Mouse (Mus musculus) urinary bladder, postnatal 25 days (tissue): ENCODE data around the gene Dpysl5.
"Not testable (repeated sequence)": the region's sequence is repeated elsewhere in the genome, so short reads cannot be mapped to it uniquely, and the experiment has no call there.

ENCODE experiments used
- DNase-seq: peaks from one replicate; pipeline ENCODE4 v3.0.0; 2022; ENCODE audit warnings: low spot score

Dpysl5 gene

DNA sequence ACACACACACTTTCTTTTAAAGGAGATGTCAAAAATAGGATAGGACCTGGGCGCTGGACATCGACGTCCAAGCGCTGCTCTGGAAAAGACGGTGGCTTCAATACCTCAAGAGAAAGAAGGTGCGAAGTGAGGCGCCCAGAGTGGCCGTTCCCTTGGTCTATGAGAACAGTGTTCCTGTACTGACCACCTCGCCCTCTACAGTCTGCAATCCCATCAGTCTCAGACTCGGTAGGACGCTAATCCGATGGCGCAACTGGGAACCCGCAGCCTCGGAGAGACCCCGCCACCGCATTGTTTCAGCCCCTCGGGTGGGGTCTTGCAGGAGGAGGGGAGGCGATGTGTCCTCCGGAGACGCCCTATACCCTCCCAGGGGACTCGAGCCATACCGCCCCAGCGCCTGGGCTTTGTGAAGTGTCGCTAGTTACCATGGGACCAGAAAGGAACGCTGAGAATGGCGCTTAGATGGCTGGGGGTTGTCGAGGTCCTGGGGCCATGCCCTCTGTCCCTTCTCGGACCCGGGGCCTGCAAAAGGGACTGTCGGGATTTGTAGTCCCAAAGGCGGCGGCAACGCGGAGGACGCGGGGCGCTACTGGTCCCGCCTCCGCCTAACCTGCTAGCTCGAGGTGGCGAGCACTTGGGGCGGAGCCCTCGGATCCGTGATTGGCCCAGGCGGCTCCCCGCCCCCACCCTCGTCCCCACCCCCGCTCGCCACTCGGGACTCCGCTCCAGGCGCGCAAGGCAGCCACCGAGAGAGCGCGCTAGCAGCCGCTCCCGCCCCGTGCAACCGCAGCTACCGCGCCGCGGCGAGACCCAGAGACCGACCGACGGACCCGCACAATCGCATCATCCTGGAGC lies at the start of gene Dpysl5:
Gene Dpysl5 (plus strand): TSS at position 418 of the 855 bp plus-strand sequence.
- DNase-seq: peak; percentile 41

DNA sequence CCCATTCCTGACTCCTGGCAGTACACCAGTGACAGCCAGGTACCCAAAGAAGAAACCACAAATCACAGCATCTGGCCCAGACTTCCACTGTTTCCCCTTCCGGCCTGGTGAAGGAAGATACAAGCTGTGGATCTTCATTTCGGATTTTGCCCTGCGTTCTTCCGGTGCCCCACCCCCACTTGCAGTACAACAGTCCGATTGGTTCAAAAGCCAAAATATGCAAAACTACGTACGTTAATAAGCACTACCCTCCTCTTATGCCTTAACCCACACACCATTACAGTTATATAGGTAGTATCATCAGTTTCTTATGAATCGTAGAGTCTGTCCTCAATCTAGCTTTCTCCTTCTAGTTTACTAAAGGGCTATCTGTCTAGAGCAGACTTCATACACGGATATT lies 46.0 kb upstream of the Dpysl5 start:
- DNase-seq: no peak

DNA sequence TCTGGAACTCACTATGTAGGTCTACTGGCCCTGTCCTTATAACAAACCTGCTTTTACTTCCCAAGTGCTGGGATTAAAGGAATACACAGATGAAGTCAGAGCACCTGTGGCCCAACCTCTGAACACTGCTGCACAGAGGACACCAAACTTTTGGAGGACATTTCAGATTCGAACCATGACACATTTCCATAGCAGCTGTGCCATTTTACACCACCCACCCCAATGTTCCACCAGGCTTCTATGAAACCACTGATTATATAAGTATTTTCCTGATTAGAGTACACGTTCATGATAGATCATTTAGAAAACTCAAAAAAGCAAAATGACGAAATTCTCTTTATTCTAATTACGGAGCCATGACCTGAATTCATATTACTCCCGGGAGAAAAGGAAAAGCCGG lies 45.4 kb upstream of the Dpysl5 start:
- DNase-seq: no peak

DNA sequence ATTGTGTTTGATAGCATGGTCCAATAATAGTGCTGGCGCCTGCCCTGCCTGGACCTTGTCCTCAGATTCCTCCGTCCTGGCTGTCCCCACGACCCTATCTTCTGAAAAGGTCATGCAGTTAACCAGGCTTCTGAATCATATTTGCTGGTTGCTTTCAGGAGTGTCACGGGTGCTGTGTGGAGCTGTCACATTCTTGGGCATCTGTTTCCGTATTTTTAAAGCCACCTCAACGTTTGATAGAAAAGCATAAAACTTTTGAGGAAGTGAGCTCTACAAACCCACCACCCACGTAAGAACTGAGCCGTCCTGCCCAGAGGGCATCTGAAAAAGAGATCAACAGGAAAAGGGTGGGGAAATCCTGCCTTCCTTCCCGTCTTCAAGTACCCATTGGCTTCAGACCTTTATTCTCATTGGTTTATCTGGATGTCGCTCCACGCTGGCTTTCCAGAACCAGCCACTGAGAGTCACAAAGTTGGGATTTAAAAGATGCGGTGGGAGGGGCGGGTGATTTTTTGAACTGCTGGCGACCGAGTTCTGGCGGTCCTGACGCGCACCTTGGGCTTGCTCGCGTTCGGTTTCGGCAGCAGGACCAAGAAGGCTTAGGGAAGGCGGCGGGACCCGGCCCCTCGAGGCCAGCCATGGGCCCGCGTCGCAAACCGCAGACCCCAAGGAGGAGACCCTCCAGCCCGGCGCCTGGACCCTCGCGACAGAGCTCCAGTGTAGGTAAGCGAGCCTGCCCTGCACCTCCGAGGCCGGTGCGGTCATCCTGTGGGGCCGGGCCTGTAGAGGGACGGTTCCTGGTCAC lies 44.8 kb upstream of the Dpysl5 start, which contains the start of gene Cenpa:
Gene Cenpa (plus strand): TSS at position 387 of the 805 bp plus-strand sequence.
- DNase-seq: peak; percentile 70

DNA sequence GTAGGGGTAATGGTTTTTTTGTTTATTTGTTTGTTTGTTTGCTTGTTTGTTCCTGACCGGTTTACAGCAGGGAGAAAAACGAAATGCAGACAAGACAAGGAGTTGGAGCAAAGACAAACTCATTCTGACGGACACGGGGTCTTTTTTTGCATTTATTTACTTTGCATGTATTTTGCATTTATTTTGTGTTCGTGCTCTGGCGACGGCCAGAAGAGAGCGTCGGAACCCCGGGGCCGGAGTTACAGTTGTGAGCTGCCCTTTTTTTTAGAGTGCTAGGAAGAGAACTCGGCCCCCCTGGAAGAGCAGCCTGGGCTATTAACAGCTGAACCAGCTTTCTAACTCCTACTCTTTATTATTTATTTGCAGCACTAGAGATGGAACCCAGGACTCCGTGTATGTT lies 44.1 kb upstream of the Dpysl5 start:
- DNase-seq: no peak

DNA sequence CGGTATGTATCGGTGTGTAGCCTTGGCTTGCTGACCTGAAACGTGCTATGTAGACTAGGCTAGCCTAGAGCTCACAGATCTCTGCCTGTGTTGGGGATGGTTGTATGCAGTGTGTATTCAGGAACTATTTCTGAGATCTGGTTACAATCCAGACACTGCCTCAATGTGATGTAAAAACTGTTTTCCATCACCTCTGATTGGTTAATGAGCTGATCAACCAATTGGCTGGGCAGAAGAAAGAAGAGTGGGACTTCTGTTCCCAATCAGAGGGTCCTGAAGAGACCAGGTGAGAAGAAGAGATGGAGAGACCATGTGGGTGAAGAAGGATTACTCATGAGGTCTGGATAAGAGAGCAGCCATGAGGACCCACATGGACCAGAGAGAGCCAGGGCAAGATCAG lies 43.7 kb upstream of the Dpysl5 start:
- DNase-seq: no peak

DNA sequence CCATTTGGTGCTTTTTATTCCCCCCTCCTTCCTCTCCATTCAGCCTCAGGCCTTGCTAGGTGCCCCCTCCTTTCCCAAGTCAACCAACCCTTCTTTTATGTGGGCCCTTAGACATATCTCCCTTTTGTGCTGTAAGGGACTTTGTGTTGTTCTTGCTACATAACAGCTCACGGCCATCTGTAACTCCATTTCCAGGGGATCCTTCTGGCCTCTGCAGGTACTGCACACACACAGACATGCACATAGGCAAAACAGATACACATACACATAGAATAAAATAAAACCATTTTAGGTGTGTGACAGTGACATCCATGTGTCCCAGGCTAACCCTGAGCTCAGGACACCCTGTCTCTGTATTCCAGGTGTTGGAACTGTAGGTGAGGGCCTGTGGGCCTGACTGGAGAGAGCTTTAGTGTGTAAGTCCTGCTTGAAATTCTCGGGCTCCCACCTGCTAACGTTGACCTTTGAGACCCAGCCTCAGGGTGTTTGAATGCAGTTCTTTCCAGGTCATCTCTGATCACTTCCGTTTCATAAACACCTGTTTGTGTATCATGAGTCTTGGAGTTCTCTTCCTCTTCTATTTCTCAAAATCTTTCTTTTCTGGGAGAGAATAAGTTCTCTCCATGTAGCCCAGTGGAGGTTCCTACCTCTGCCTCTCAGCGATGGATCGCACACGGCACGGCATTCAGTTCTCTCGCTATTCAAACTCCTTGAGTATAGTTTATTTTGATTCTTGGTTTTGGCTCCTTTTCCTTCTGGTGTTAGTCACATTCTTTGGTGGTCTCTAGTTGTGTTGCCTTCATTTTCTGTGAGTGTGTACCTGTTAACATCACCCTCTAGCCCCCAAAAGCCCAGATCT lies 42.5 kb upstream of the Dpysl5 start:
- DNase-seq: no peak

DNA sequence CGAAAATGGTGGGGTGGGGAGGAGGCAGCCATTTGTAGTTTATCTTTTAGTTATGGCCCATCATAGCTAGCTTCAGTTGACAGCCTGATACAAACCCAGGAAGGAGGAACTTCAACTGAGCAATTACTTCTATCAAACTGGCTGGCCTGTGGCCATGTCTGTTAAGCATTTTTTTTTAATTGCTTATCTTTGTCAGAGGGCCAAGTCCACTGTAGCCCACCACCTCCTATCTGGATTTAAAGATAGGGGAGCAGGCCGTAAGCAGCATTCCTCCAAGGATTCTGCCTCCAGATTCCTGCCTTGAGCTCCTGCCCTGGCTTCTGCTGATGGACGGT lies 41.9 kb upstream of the Dpysl5 start:
- no peak for DNase-seq

DNA sequence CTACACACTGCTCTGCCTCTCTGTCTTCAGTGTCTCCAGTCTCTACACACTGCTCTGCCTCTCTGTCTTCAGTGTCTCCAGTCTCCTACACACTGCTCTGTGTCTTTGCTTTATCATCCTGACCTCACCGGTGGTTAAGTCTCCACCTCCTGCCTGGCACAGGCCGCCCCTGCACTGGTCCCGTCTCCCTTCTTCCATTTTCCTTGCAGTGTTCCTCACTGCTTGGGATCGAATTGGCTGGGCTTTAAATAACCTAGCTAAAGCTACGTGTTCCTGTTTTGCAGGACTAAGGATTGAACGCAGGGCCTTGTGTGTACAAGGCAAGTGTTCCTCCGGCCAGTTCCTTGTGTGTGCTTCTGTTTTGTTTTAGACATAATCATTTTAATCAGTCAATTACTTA lies 41.3 kb upstream of the Dpysl5 start:
- DNase-seq: no peak

DNA sequence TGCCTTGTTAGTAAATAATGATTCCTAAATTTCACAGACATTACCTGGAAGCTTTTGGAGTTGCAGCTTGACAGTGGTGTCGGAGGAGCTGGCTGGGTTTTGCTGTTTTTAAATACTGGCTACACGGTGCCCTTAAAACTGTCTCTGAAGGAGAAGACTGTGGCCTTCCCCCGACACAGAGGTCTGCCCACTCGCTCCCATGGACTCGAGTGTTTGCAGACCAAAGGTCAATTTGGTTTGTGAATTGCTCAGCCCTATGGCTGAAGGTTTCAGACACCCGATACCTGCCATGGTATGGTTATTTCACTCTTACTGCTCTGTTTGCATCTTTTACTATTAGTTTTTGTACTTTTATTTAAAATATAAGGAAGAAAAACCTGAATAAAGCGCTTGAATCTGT lies 37.4 kb upstream of the Dpysl5 start:
- DNase-seq: no peak

DNA sequence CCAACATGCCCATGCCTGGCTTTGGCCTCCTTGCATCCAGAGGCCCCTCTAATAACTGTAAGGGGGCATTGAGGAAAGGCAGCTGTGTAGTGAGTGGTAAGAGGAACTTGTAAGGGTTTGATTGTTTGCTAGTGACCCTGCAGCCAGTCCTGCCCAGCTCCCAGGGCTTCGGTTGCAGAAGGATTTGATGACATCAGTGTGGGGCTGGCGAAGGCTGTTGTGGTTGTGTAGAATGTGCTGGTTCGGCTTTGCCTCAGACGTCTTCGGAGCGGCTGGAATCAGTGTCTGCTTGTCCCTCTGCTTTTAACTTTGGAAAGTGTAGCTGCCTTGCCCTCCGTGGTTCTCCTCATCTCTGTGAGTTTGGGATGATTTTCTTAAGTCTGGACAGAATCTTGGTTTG lies 34.6 kb upstream of the Dpysl5 start:
- DNase-seq: no peak

DNA sequence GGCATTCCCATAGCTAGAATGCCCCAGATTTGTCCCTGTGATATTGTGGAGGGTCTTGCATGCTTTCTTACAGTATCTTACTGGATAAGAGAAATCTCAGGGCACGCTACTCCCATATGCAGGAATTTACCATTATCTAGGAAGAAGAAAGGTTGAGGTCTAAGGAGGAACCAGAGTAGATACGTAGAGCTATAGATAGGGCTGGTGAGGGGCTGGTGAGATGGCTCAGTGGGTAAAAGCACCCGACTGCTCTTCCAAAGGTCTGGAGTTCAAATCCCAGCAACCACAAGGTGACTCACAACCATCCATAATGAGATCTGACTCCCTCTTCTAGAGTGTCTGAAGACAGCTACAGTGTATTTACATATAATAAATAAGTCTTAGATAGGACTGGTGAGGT lies 33.3 kb upstream of the Dpysl5 start:
- not testable (repeated sequence) for DNase-seq

DNA sequence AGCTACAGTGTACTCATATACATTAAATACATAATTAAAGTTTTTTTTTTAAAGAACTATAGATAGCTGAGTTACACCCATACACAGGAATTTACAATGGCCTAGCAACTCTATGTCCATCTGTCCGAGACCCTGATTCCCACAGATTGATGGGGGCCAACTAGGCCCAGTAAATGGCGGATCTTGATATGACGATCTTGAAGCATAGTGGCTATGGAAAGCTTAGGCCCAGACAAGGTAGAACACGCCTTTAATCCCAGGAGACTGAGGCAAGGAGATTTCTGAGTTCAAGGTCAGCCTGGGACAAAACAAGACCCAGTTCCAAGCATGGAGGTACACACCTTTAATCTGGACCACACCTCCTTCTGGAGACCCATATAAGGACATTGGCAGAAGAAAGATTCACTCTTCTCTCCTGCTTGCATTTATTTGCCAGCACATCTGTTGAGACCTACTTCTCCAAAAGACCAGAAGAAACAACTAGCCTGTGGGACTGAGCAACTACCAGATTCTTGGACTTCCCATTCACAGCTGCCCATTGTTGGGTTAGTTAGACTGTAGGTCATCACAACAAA lies 32.6 kb upstream of the Dpysl5 start:
- no peak for DNase-seq

DNA sequence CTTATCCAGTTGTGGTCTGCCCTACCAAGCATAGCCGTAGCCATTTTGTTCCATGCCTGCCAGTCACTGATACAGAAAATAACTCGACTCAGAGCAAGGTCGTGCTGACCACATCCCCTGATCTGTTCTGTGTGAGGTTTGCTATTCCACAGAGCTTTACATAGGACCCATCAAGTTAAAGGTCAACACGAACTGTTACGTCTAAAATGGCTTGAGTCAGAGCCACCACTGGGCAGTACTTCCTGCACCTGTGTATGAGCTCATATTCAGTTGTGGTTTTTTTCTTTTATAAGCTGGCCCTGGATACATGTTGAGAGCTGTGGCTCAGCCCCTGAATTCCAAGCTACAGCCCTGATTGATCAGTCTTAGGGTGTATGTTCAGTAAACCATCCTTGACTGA lies 31.8 kb upstream of the Dpysl5 start:
- no peak for DNase-seq

DNA sequence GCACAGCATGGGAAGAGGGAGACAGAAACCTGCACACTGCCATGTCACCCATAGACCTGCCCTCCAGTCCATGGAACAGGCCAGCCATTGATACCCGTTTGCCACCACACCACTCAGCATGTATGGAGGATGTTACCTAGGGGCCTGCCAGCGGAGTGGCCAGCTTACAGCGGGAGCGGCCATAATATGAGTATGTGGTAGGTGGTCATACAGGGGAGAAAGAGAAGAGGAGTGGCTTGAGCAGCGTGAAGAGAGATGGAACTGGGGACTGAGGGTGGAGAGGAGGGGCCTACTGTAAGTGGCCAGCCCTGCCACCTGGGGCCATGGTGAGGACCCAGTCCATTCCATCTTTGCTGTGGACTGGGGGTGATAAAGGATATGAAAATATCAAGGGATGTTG lies 29.4 kb upstream of the Dpysl5 start:
- no peak for DNase-seq

DNA sequence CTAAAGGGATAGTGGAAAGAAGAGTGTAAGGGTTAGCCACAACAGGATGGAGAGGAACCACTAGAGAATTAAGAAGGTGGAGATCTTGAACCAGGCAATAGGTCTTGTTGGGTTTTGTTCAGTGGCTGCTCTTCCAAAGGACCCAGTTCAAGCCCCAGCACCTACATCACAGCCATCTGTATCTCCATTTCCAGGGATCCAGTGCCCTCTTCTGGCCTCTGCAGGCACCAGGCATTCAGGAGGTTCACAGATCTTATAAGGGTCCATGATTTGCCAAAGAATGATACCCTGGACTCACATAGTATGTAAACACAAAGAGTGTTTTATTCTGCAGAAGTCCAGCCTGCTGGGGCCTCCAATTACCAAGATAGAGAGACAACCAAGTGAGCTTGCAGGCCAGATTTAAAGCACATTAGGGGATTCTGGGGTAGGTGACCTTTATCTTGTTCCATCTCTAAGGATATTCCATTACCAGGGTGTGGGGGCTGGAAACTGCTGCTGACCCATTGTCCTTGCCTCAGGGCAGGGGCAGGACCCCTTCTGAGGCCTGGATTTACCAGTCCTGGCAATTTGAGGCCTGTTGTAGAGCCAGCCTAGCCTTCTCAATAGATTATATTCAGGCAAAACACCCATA lies 28.3 kb upstream of the Dpysl5 start:
- DNase-seq: no peak

DNA sequence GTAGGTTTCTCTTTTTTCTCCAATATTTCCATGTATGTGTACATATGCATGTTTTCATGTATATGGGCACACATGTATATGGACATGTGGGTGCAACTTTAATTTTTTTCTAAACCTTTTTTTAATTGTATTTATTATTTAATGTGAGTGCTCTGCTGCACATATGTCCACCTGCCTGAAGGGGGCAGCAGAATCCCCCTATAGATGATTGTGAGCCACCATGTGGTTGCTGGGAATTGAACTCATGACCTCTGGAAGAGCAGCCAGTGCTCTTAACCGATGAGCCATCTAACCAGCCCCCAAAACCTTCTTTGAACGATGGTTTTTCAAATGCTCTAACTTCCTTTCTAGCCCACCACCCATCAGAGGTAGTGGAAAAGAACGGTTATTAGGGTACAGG lies 27.4 kb upstream of the Dpysl5 start:
- DNase-seq: no peak

DNA sequence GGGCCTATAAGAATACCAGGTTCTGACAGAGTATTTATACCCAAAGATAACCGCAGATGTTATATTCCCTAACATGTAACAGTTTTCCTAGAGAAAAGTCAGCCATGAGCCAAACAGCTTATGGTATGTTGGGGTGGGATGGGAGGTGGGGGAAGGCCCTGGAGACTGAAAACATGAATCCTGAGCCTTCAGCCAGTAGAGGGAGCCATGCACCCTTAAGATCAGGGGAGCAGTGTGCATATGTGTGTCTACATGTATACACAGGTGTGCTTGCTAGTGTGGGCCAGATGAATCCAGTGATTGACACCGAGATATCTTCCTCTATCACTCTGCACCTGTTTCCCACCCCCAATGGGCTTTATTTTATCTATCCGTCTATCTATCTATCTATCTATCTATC lies 24.6 kb upstream of the Dpysl5 start:
- no peak for DNase-seq

DNA sequence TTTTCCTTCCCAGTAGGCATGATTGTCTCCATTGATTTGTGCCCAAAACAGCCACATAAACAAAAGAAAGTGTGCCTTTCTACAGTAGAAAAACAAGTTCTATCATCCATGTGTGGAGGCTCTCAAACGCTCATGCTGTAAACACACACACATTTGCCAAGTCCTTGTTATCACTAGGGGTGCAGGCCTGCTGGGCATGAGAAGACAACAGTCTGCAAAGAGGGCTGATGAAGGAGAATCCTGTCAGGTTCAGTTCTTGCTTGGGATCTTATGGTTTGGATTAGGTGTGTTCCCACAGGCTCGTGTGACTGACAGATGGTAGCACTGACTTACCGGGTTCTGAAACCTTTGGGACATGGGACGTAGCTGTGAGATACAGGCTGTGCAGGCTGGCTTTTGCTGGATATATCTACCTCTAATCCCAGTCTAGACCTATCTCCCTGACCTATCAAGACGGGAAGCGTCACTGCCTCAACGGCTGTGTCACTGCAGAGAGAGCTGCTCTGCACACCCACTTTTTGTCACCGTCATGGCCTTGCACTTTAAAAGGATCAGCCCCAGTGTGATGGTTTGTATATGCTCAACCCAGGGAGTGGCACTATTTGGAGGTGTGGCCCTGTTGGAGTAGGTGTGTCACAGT lies 10.9 kb upstream of the Dpysl5 start:
- no peak for DNase-seq

DNA sequence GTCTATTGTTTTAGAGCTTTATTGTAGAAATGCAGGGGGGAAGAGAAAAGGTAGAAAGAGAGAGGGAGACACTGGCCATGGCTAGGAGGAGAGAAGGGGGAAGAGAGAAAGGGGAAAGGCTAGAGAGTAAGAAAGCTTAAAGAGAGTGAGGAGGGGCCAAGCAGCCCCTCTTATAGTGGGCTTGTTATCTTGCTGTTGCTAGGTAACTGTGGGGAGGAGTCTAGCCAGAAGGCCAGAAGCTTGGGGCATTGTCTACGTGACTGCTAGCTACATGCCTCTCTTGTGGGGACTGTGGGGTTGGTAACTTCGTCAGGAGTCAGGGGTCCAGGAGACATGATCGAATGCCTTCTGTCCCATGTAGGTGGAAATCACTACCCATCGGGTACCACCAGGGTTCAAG lies 10.0 kb upstream of the Dpysl5 start:
- not testable (repeated sequence) for DNase-seq

DNA sequence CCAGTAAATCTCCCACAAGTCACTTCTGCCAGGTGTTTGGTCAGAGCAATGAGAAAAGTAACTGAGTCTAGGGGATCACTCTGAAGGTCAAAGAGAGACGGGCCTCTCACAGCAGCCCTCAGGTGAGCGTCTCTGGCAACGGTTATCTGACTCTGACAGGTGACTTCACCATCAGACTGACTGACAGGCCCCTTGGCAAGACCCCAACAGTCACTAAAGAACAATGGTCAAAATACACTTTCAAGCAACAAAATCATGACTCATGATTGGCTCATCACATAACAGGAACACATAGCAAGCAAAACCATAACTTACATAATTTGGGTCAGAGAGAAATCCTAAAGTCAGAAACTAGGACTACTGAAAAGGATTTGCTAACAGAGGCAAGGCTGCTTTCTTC lies 9.5 kb upstream of the Dpysl5 start:
- DNase-seq: no peak
